Mouse (Mus musculus) stomach, embryonic 14.5 days (tissue): ENCODE data around the gene Hsd17b14. TPM values are rescaled to one million over a fixed set of nuclear protein-coding genes. Genes with fewer than 3 reads are reported as not detected.
A peak's percentile ranks its signal among the peaks of the same experiment; 100 is the strongest.

Experiments
- ATAC-seq: fragments of 200-750 bp; cut with Nextera tagmentation; 2 replicates; pipeline ENCODE4 v1.8.0; 2017; ENCODE audit warnings: low read depth, moderate TSS enrichment; ENCODE audit not compliant: insufficient number of reproducible peaks, insufficient read depth, low FRiP score
- H3K27ac ChIP-seq: fragments of 300-500 bp; sonication (generic); 2 replicates; pipeline ENCODE4 v1.5.1; 2014; ENCODE audit warnings: mild to moderate bottlenecking, low read length, moderate library complexity, mixed read lengths
- H3K27me3 ChIP-seq: fragments of 300-500 bp; sonication (generic); 2 replicates; pipeline ENCODE4 v1.6.1; 2014; ENCODE audit warnings: low read length, control low read depth, mixed read lengths; ENCODE audit not compliant: control insufficient read depth, insufficient read depth
- H3K36me3 ChIP-seq: fragments of 300-500 bp; sonication (generic); 2 replicates; pipeline ENCODE4 v1.6.1; 2014; ENCODE audit warnings: mild to moderate bottlenecking, control low read depth, low read length, moderate library complexity, mixed read lengths; ENCODE audit not compliant: control insufficient read depth, insufficient read depth
- H3K4me1 ChIP-seq: fragments of 300-500 bp; sonication (generic); 2 replicates; pipeline ENCODE4 v1.6.1; 2014; ENCODE audit warnings: low read length, control low read depth, mixed read lengths; ENCODE audit not compliant: control insufficient read depth, insufficient read depth
- H3K4me2 ChIP-seq: fragments of 300-500 bp; sonication (generic); replicated peaks from 2 replicates; pipeline ENCODE4 v1.6.1; 2014; ENCODE audit warnings: low read depth, low read length, control low read depth
- H3K4me3 ChIP-seq: fragments of 300-500 bp; sonication (generic); 2 replicates; pipeline ENCODE4 v1.5.1; 2014; ENCODE audit warnings: low read depth, low read length, control low read depth
- H3K9ac ChIP-seq: fragments of 300-500 bp; sonication (generic); replicated peaks from 2 replicates; pipeline ENCODE4 v1.6.1; 2014; ENCODE audit warnings: low read depth, mild to moderate bottlenecking, control low read depth, low read length, moderate library complexity, mixed read lengths
- H3K9me3 ChIP-seq: fragments of 300-500 bp; sonication (generic); 2 replicates; pipeline ENCODE4 v1.6.1; 2016; ENCODE audit warnings: low read depth, low read length, control low read depth; ENCODE audit not compliant: control insufficient read depth
- WGBS: fragments of 180-500 bp; shearing (Covaris S2); extraction: QIAGEN DNeasy Blood & Tissue Kit; methylation state at CpG from one replicate; pipeline ENCODE4 v1.1.7; 2014; 5-methylcytosine and 5-hydroxymethylcytosine counted together
- polyA plus RNA-seq: library from polyadenylated mRNA; unstranded; fragments of >200 nt; fragmentation: Nextera tagmentation; extraction: Ambion mirVana; gene quantifications from 2 replicates; pipeline ENCODE4 v1.2.1, GENCODE M21; 2014

Gene Hsd17b14
- polyA plus RNA-seq, 1 experiment from 2014 or later: 1.8 TPM

DNA sequence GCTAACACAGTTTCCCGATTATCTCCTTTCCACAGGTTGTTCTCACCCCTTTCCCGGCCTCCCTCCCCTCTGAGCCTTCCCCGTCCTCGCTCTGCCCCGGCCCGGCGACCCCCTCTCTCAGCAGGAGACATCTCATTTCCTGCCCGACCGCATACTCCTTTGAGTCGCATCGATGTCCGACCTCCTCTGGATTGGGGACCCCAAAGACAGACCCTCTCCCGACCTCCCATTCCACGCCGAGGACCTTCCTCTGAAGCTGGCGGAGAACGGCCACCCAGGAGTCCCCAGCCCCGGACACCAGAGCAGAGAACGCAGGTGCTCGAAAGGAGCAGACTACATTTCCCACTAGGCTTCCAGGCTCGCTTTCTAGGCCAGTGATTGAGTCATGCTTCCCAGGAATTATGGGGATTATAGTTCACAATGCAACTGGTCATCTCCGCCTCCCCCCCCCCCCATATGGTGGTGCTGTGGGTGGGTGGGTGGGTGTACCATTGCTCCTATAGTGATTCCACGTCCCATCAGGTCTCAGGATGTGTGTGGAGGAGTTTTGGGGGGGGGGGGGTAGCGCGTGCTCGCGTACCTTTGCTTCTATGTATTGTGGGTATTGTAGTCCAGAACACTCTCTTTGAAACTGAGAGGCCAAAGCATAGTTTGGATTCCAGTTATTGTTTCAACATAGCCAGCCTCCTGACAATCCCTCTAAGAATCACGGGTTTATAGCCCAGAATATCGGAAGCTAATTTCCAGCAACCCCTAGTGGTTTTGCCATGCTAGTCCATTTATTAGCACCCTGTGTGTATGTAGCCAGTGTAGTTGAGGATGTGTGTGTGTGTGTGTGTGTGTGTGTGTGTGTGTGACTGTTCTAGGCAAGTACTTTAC, 16.3 kb upstream of the Hsd17b14 start:
- WGBS: 4% methylated on average over 28 of the region's 29 CpGs
- Histone ChIP-seq H3K36me3 (no peaks in the 10 kb centered on the region), H3K27me3 (no peaks in the 10 kb centered on the region), H3K9me3 (no peaks in the 10 kb centered on the region), H3K27ac (no peak overlapping the region), H3K4me1 (peaks cover 4% of the 10 kb centered on the region; the same call in 1 of the 2 replicates), H3K4me3 (peak overlapping the region; percentile 44), H3K9ac (peak overlapping the region; percentile 4; the same call in 1 of the 2 replicates), H3K4me2 (peak overlapping the region; percentile 56)
- peak; percentile 70; the same call in 1 of the 2 replicates for ATAC-seq

- ATAC-seq: no peak
- Histone ChIP-seq H3K4me1 (peaks cover 4% of the 10 kb centered on the region; the same call in 1 of the 2 replicates), H3K9ac (no peak overlapping the region), H3K27me3 (no peaks in the 10 kb centered on the region), H3K27ac (no peak overlapping the region), H3K4me2 (no peak overlapping the region), H3K4me3 (no peak overlapping the region), H3K36me3 (no peaks in the 10 kb centered on the region), H3K9me3 (no peaks in the 10 kb centered on the region)
- WGBS: 83% methylated on average over 3 of the region's 3 CpGs
These were observed 15.6 kb upstream of the Hsd17b14 start for GRCm38 (mm10) chr7:45539095-45539494.

DNA sequence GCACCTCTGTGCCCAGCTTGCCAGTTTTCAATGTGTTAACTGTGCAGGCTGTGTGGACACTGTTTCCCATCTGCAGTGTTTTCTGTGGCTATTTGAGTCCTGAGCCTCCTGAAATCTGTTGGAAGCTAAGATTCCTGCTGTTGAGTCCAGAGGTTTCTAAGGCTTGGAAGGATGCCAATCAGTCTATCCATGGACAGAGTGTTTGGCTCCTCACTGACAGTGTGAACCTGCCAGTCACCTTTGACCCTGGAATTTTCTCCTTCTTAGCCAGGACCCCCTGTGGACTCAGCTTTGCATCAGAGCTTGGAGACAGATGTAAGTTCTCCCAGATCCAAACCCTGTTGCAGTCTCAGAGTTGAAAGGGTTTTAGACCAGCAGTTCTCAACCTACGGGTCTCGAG, 14.5 kb upstream of the Hsd17b14 start:
- H3K9me3 ChIP-seq: no peaks in the 10 kb centered on the region
- 67% methylated on average over 2 of the region's 2 CpGs for WGBS
- no peak overlapping the region for H3K4me2 ChIP-seq
- H3K9ac ChIP-seq: no peak overlapping the region
- H3K36me3 ChIP-seq: no peaks in the 10 kb centered on the region
- no peak overlapping the region for H3K27ac ChIP-seq
- H3K4me3 ChIP-seq: no peak overlapping the region
- peaks cover 4% of the 10 kb centered on the region; the same call in 1 of the 2 replicates for H3K4me1 ChIP-seq
- ATAC-seq: no peak
- no peaks in the 10 kb centered on the region for H3K27me3 ChIP-seq

- Histone ChIP-seq H3K4me3 (no peak overlapping the region), H3K9ac (no peak overlapping the region), H3K9me3 (no peaks in the 10 kb centered on the region), H3K36me3 (no peaks in the 10 kb centered on the region), H3K4me1 (no peaks in the 10 kb centered on the region), H3K27me3 (no peaks in the 10 kb centered on the region), H3K27ac (no peak overlapping the region), H3K4me2 (no peak overlapping the region)
- 72% methylated on average over 1 of the region's 1 CpGs for WGBS
- ATAC-seq: no peak
These were observed 10.2 kb upstream of the Hsd17b14 start for GRCm38 (mm10) chr7:45544525-45544924.

DNA sequence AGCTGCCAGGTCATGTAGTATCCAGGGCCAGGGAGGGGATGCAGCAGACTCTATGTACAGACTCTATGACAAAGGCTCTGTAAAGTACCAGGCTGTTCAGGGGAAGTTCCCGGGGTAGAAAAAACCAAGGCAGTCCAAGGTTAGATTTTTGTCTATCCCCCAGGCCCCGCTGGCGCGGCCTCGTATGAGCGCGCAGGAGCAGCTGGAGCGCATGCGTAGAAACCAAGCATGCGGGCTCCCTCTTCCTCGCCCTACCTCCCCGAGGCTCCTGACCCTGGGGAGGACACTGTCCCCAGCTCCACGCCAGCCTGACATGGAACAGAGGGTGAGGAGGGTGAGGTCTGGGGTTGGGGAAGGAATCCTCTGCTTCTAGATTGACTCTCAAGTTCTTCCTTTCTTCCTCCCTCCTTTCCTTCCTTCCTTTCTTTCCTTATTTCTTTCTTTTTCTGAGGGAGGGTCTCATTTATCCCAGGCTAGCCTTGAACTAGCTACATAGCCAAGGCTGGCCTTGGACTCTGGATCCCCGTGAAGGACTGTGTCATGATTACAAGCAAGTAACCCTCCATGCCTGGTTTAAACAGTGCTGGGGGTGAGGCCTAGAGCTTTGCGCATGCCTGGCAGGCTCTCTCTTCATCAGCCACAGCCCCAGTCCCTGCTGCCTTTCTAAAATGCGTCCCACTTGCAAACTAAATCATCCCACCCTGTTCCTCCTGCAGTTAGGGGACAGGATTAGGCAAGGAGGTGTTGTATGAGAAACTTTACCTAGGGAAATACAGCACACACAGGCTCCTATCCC, 4.9 kb upstream of the Hsd17b14 start:
- Histone ChIP-seq H3K4me3 (no peak overlapping the region), H3K36me3 (no peaks in the 10 kb centered on the region), H3K27me3 (no peaks in the 10 kb centered on the region), H3K4me1 (no peaks in the 10 kb centered on the region), H3K4me2 (no peak overlapping the region), H3K27ac (no peak overlapping the region), H3K9ac (no peak overlapping the region), H3K9me3 (no peaks in the 10 kb centered on the region)
- WGBS: 87% methylated on average over 16 of the region's 16 CpGs
- no peak for ATAC-seq

- H3K4me1 ChIP-seq: no peaks in the 10 kb centered on the region
- 76% methylated on average over 11 of the region's 11 CpGs for WGBS
These were observed 3.7 kb upstream of the Hsd17b14 start for GRCm38 (mm10) chr7:45550821-45551511.

GRCm38 (mm10) chr7:45551512-45551883, 3.2 kb upstream of the Hsd17b14 start:
- Histone ChIP-seq H3K4me3 (no peak overlapping the region), H3K36me3 (no peaks in the 10 kb centered on the region), H3K4me1 (no peaks in the 10 kb centered on the region), H3K27ac (no peak overlapping the region), H3K9ac (no peak overlapping the region), H3K4me2 (no peak overlapping the region), H3K27me3 (no peaks in the 10 kb centered on the region), H3K9me3 (no peaks in the 10 kb centered on the region)
- WGBS: 80% methylated on average over 8 of the region's 8 CpGs
- ATAC-seq: no peak

More at GRCm38 (mm10) chr7:45550821-45551511, 3.7 kb upstream of the Hsd17b14 start:
- Histone ChIP-seq H3K4me2 (no peak overlapping the region), H3K9ac (no peak overlapping the region), H3K27ac (no peak overlapping the region), H3K27me3 (no peaks in the 10 kb centered on the region), H3K9me3 (no peaks in the 10 kb centered on the region), H3K36me3 (no peaks in the 10 kb centered on the region), H3K4me3 (no peak overlapping the region)
- ATAC-seq: no peak

GRCm38 (mm10) chr7:45553519-45553918, 1.2 kb upstream of the Hsd17b14 start:
- H3K9ac ChIP-seq: no peak overlapping the region
- no peaks in the 10 kb centered on the region for H3K9me3 ChIP-seq
- WGBS: 55% methylated on average over 8 of the region's 8 CpGs
- no peak overlapping the region for H3K27ac ChIP-seq
- no peaks in the 10 kb centered on the region for H3K4me1 ChIP-seq
- H3K36me3 ChIP-seq: no peaks in the 10 kb centered on the region
- H3K4me3 ChIP-seq: no peak overlapping the region
- H3K4me2 ChIP-seq: no peak overlapping the region
- ATAC-seq: no peak
- H3K27me3 ChIP-seq: no peaks in the 10 kb centered on the region
